Mouse (Mus musculus): ENCODE measurements around the gene Pfn3.
"Not testable (repeated sequence)": the region's sequence is repeated elsewhere in the genome, so short reads cannot be mapped to it uniquely, and the experiment has no call there.

Gene Pfn3

DNA sequence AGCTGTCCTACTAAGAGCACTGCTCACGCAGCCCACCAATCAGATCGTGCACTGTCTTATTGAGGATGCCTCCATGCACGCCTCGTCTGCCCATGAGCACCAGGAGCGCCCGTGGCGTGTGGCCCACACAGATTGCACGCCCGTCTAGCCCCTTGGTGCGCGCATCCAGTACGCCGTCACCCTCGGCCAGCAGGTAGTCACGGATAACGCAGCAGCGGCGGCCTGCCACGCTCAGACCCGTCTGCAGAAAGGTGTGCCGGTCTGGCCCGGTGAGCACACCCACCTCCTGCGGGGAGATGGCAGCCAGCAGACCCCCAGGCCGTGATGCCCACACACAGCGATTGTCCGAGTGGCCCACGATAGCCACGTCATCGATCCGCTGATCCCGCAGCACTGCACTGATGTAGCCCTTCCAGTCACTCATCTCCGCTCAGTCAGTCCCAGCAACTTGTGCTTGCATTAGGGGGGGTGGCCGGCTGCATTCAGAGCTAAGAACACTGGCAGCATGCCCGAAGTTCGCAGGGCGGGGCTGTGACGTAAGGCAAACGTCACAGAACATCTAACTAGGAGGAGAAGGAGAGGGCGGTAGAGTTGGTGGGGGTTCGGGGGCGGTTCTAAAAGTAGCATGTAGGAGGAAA lies at the start of gene Pfn3:
Gene Pfn3 (minus strand): TSS at position 490 of the 638 bp plus-strand sequence.
- DNase-seq (ENCODE audit: extremely low read depth, low read depth): no peak

DNA sequence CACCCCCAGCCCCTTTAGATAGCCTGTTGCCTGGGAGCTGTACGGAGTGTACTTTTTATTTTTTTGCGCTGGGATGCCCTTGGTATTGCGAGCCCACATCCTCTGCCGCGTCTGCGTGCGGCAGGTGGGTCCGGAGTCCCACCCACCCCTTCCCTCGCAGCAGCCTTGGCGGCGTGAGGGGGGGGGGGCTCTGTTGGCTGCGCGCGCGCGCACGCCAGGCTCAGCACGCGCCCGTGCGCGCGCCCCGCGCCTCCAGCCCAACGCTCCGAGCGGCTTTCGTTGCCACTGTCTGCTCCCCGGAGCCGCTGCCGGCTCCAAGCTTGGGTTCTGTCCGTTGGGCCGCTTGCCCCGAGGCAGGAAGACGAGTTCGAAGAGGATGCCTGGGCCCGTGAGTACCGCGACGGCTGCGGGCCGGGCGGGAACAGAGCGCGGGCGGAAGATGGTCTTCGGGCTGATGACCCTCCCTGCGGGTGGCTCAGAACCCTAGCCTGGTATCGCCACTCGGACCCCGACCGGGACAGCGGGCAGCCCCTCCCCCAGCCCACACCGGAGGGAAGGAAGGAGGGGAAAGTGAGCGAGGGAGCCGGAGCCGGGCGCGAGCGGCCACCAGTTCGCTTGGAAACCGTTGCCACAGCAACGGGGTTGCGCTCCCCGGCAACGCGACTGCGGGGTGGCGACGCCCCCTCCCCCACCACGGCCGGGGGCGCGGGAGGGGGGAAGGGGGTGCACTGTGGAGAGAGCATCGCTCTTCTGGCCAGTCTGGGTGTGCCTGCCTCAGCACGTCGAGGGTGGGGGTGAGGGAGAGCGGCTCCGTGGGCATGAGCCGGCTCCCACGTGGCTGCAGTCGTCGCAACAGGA lies 49.2 kb upstream of the Pfn3 start, which contains the start of gene Prr7:
Gene Prr7 (plus strand): TSS at position 241 of the 858 bp plus-strand sequence.
- DNase-seq (ENCODE audit: extremely low read depth, low read depth): no peak

DNA sequence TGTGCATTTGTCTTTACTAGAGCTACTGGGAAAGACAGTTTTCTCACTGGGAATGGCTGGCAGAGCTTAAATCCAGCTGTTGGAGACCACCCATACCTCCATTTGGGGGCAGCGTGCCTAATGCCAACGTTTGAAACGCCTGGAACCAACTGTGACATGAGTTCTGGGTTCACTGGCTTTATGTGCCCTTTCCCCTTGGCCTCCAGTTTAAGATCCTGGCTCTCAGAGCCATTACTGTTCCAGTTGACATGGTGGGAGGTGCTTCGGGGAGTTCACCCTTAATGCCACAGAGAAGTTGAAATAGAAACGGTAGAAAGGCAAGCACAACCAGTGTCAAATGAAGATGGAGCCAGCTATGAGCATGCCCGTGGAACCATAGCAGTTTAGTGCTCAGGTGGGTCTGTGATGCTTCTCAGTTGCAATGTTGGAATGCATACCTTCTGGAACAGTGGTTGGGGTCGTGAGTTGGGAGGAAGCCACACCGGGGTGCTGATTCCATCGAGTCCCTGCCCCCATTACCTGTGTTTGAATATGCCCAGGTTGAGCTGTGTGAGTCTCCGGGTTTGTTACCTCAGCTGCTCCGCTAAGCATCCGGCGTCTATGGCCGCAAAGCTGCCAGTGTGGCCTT lies 48.5 kb upstream of the Pfn3 start:
- no peak for DNase-seq (ENCODE audit: extremely low read depth, low read depth)

DNA sequence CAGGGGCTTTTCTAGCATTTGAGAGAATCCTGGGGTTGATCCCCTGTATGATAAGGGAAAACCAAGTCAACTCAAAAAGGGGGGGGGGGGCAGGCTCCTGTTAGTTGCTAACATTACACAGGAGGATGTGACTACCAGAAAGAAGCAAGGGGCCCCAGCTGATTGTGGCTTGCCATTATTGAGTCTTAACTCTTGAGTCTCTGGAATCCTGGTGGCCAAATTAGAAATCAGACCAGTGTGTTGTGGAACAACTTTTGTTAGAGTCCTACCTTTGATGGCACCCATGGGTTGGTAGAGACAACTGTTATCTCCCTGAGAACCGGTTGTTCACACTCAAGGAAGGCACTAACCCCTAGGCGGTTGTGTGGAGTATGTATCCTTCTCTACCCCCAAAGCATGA lies 47.9 kb upstream of the Pfn3 start:
- DNase-seq (ENCODE audit: extremely low read depth, low read depth): no peak

DNA sequence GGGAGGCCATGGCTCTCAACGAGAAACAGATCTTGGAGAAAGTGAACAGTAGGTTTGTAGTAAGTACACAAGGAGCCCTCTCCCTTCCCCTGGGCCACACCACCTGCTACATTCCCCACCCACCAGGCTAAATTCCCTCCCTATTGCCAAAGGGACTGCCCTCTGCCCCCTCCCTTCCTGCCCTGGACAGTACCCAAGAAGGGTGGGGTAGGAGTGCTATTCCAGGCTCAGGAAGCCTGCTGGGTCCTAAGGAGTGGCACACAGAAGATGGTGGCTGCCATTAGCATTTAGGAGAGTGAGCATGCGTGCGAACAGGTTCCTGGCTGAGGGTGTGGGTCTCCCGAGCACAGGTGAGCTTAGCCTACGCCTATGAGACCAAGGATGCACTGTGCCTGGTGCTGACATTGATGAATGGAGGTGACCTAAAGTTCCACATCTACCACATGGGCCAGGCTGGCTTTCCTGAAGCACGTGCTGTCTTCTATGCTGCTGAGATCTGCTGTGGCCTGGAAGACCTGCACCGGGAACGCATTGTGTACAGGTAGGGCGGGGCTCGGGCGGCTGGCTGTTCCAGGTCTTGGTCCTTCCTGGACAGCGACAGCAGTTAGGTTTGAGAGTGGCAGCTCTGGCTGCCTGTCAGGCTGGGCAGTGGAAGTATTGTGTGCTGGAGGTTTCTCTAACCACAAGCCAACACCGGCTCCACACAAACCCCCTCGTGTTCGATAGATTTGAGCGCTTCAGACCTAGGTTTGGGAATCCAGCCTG lies 36.9 kb upstream of the Pfn3 start:
- no peak for DNase-seq (ENCODE audit: extremely low read depth, low read depth)

DNA sequence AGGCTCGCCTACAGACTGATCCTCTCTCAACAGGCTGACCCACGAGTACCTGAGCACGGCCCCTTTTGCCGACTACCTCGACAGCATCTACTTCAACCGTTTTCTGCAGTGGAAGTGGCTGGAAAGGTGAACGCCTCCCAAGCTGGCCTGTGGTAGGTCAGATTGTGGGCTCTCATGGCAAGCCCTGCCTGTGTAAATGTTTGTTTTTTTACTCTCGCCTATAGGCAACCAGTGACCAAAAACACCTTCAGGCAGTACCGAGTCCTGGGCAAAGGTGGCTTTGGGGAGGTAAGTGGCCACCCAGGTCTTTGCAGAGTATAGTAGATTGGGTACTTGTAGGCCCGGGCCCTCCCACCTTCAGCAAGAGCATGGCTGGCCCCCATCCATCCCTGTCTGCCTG lies 36.3 kb upstream of the Pfn3 start:
- no peak for DNase-seq (ENCODE audit: extremely low read depth, low read depth)

DNA sequence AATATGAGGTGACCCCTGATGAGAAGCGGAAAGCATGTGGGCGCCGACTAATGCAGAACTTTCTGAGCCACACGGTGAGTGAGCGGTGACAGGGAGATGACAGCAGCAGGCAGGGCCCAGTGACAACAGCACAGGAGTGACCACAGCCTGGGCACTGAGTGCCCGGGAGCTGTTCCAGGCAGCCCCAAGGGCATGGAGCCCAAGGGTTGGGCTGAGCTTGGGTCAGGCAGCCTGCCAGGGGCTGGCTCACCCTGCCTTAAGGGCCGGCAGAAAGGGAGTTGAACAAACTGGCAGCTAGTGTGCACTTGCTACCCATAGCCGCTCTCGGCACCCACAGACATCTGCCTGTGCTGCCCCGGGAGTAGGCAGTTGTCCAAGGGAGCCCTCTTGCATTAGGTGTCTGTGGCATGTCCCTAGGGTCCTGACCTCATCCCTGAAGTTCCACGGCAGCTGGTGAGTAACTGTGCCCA lies 35.5 kb upstream of the Pfn3 start:
- DNase-seq (ENCODE audit: extremely low read depth, low read depth): no peak

DNA sequence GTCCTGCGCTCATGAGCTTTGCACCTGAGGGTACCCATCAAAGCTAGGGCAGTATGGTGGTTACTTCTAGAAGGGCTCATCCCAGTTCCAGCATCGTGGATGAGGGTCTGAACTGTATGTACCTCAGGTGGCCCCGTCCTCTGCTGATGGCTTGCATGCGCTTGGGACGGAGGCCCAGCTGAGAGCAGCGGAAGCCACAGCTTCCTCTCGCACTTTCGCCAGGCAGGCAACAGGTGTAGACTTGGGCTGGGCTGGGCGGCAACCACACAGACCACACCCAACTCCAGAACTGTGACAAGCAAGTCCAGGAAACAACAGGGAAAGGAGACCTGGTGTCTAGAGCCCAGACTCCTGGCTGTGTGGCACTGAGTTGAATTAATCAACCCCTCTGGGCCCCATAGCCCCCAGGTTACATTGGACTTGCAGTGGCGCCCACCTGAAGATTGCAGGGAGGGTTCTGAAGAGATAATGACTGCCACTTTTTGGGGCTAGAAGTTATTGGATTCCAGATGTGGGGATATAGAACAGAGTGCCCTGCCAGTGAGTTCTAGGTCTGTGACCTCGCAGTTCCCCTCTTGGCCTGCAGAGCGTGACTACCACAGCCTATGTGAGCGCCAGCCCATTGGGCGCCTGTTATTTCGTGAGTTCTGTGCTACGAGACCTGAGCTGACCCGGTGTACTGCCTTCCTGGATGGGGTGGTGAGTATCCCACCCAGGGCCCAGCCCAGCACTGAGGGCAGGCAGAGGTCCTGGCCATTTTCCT lies 34.8 kb upstream of the Pfn3 start:
- no peak for DNase-seq (ENCODE audit: extremely low read depth, low read depth)

DNA sequence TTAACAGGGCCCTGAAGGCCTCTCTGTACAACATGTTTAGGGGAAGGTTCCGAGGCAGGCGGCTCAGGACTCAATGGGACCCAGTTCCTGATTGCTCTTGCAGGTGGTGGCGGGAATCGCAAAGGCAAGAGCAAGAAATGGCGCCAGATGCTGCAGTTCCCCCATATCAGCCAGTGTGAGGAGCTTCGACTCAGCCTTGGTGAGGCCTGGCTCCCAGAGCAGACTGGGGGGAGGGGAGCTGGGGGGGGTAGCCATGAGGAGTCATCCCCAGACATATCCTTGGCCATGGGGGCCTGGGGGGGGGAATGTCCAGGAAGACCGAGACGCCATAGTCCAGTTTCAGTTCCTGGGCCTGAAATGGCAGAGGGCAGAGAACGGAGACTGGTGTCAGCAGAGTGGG lies 34.2 kb upstream of the Pfn3 start:
- DNase-seq (ENCODE audit: extremely low read depth, low read depth): no peak

DNA sequence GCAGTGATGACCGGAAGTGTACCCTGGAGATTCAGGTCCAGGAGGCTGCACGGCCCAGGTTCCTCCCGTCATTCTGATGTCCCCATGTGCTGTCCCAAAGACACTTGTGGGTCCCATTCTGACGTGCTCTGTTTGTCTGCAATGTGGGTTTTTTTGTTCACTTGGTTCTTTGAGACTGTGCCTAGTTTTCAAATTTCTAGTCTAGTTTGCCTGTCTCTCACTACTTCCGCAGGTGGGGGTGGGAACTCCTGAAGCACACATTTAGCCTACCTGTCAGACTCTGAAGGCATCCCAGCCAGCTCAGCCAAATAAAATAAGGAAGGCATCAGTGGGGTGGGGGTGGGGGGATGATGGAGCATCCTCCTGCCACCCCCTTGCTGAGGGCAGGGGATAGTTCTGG lies 33.1 kb upstream of the Pfn3 start:
- DNase-seq (ENCODE audit: extremely low read depth, low read depth): no peak

DNA sequence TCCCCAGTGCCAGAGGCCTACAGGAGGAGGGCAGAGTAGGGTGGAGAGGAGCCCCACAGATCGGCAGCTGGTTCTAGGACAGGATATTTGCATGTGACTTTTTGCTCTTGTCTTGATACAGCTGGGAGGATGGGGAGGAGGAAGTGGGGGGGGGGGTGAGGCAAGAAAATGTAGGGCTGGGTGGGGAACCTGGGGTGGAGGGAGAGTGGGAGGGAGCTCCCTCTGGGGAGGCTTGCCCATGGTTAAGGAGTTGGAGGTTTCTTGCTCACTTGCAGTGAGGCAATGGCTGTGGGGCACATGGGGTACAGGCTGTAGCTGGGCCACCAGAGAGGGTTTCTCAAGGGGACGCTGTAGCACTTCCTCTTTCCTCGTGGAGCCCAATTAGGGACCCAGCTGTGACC lies 32.5 kb upstream of the Pfn3 start:
- DNase-seq (ENCODE audit: extremely low read depth, low read depth): peak; percentile 64

DNA sequence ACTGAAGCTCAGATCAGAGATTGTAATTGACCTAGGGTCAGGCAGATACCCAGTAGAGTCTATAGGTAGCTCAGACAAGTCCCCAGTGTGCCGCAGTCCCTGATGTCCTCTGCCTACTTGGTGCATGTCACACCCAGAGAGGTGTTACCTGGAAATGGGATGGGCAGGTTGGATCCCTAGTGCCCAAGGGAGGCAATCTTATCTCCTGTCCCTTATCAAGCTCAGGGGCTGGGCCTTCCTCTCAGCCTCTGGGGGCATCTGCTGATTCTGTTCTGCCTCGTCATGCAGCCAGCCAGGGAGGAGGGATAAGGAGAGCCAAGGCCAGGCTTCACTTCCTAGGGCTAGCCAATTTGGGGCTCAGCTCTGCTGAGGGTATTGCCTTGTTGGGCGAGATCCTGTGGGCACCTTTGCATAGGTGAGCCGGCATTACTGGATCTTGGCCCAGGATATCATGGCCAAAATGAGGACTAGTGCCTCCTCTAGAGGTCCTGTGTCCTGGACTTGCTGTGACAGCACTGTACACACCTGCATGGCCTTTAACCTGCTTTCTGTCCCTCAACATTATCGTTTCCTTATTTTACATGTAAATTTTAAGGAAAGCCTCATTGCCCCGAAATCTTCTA lies 31.6 kb upstream of the Pfn3 start:
- DNase-seq (ENCODE audit: extremely low read depth, low read depth): peak; percentile 57

DNA sequence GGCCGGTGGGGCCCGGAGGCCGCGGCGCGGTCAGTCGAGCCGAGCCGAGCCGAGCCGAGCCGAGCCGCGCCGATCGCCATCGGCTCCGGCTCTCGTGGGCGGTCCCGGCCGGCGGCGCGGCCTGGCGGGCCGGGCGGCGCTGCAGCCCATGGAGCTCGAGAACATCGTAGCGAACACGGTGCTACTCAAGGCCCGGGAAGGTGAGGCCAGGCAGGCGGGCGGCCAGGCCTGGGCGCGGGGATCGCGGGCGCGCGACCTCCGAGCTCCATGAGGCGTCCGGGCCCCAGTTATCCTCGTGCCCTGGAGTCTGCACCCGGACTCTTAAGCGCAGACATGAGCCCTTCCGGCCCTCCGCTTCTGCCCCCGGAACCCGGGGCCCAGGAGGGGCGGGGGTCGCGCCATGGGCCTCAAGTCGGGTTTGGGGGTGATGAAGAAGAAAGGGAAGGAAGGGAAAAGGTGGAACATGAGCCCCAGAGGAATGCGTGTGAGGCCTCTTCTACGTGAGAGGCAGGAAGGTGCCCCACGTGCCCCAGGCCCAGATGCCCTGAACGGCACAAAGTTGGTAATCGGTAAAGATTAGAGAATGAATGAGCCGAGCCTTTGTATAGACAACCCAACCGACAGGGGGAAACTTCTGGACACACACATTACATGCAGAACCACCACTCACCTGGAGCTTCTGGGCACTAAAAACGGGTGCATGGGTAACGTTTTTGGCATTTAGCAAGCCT lies 30.5 kb upstream of the Pfn3 start:
- peak; percentile 56 for DNase-seq (ENCODE audit: extremely low read depth, low read depth)

DNA sequence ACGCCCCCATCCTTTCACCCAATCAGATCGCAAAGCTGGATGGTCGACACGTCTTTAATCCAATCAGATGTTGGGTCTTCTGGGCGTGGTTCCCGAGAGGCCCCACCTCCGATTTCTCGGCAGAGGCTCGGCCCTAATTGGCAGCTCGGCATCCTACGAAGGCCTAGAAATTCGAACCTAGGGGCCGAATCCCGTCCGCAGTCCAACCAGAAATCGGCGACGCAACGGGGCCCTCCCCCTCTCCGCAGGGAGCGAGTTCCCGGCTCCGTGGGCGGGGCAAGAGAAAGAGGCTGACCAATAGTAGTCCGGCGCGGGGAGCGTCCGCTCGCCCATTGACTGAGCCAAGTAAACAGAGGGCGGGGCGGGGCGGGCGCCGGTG lies 29.9 kb upstream of the Pfn3 start, which contains the start of gene Grk6:
Gene Grk6 (plus strand): TSS at position 136 of the 379 bp plus-strand sequence.
- peak; percentile 98 for DNase-seq (ENCODE audit: extremely low read depth, low read depth)

DNA sequence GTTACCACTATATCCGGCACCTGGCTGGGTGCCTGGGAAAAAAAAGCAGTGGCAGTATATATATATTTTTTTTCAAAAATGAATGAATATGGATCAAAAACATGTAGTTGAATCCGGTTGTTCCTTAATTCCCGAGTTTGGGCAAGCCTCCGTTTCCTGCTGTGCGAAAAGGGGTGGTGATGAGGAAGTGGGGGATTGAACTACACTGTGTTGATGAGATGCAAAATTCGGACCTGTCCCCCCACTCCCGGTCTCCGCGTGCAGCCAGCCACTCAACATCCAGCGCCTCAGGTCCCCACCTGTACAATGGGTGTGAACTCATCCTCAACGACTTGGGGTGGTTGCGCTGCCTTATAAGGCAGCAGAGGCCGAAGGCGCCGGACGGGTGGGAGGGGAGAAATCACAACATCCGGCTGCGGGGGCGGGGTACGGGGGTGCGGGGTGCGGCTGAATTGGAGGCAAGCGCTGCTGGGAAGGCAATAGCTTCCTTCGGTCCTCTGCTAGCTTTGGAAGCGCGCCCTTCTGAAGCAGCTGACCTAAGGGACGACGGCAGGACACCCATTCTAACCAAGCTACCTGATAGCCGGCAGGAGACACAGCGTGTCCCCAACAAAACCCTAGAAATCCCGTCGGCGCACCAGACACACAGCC lies 29.4 kb upstream of the Pfn3 start:
- peak; percentile 72 for DNase-seq (ENCODE audit: extremely low read depth, low read depth)

DNA sequence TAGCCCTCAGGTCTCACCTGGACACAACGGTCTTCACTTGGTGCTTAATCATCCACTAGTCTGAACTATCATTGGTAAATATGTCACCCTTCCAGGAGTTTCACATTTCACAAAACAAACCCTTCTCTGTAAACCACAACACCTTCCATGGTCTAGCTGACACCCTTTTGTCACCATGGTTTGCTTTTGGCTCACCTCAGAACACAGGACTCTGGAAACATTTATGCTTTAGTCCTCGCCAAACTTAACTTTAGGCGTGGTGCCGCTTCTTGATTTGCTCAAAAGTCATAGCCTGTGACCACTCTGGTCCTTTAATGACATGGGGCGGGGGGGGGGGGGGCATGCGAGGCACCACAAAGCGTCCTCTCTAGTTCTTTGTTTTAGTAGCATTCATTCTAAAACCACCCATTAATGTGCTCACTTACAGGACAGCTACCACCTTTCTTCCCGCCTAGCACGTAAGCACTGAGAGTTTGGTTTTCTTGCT lies 28.8 kb upstream of the Pfn3 start:
- no peak for DNase-seq (ENCODE audit: extremely low read depth, low read depth)

DNA sequence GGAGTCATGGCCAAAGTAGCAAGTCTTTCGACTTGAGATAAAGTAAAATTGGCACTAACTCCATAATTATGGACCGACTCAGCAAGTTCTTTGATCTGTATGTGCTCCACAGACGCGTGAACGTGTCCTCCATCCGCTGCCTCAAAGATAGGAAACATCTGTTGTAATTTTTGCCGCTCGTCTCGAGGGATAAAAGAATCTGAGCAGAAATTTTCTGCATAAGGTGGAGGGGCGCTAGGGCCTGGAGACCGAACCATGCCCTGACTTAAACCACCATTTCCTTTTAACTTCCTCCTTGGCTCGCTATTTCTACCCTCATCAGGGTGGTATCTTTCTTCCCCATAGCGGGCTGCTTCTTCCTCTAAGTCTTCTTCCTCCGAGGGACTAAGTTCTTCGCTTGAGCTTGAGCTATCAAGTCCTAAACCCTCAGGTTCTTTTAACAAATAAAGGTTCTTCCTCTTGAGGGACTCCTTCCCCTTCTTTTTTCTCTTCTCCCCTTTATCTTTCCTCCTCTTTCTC lies 22.1 kb upstream of the Pfn3 start:
- not testable (repeated sequence) for DNase-seq (ENCODE audit: extremely low read depth, low read depth)

DNA sequence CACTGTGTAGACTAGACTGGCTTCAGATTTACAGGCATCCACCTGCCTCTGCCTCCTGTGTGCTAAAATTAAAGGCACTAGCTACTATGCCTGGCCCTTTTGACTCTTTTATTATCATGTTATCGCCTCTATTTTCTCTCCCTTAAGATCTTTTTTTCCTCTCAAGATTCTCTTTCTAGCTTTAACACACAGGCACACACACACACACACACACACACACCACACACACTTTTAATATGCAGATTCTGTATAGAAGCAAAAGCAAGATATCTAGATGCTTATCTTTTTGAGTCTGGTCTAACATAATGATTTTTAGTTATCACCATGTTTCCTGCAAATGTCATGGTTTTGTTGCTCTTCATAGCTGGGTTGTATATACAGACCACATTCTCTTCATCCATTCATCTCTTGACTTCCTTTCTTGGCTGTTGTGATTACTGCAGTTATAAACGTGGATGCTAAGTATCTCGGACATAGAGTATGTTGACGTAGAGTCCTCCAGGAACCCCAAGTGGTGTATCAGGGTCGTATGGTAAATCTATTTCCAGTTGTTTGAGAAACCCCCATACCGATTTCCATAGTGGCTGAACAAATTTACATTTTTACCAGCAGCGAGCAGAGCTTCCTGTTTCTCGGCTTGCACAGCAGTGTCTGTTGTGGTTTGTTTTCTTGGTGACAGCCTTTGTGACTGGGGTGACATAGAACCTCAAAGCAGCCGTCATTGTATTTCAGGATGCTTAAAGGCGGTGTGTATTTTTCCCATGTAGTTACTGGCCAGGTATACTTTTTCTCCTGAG lies 17.1 kb upstream of the Pfn3 start:
- no peak for DNase-seq (ENCODE audit: extremely low read depth, low read depth)

Measured in MEL-GATA-1-ER (cell line).